Mouse (Mus musculus) heart, postnatal 0 days (tissue): ENCODE measurements around the gene Slc25a35. TPM values are rescaled to one million over a fixed set of nuclear protein-coding genes. Genes with fewer than 3 reads are reported as not detected.

Experiments
- ATAC-seq: fragments of 200-750 bp; cut with Nextera tagmentation; 2 replicates; pipeline ENCODE4 v1.8.0; 2017; ENCODE audit warnings: low read depth, moderate number of reproducible peaks, moderate library complexity; ENCODE audit not compliant: insufficient read depth
- DNase-seq: peaks from one replicate; pipeline ENCODE4 v3.0.0-alpha.2; 2016; ENCODE audit warnings: low spot score
- H3K27ac ChIP-seq: fragments of 300-500 bp; sonication (generic); 2 replicates; pipeline ENCODE4 v1.5.1; 2014; ENCODE audit warnings: low read depth, mild to moderate bottlenecking
- H3K27me3 ChIP-seq: fragments of 300-500 bp; sonication (generic); 2 replicates; pipeline ENCODE4 v1.6.1; 2014; ENCODE audit warnings: low read length, mixed read lengths; ENCODE audit not compliant: control insufficient read depth, insufficient read depth
- H3K36me3 ChIP-seq: fragments of 300-500 bp; sonication (generic); replicated peaks from 2 replicates; pipeline ENCODE4 v1.6.1; 2014; ENCODE audit warnings: low read length, mixed read lengths; ENCODE audit not compliant: control insufficient read depth, insufficient read depth
- H3K4me1 ChIP-seq: fragments of 300-500 bp; sonication (generic); 2 replicates; pipeline ENCODE4 v1.6.1; 2014; ENCODE audit warnings: antibody characterized with exemption; ENCODE audit not compliant: control insufficient read depth, insufficient read depth
- H3K4me2 ChIP-seq: fragments of 300-500 bp; sonication (generic); 2 replicates; pipeline ENCODE4 v1.6.1; 2014; ENCODE audit warnings: low read depth, mild to moderate bottlenecking, low read length, moderate library complexity
- H3K4me3 ChIP-seq: fragments of 300-500 bp; sonication (generic); 2 replicates; pipeline ENCODE4 v1.5.1; 2014; ENCODE audit warnings: low read depth, low read length
- H3K9ac ChIP-seq: fragments of 300-500 bp; sonication (generic); replicated peaks from 2 replicates; pipeline ENCODE4 v1.6.1; 2014; ENCODE audit warnings: low read depth, low read length, mixed read lengths
- H3K9me3 ChIP-seq: fragments of 300-500 bp; sonication (generic); replicated peaks from 2 replicates; pipeline ENCODE4 v1.6.1; 2016; ENCODE audit warnings: low read length; ENCODE audit not compliant: control insufficient read depth
- CTCF ChIP-seq: IDR thresholded peaks from 2 replicates; pipeline ENCODE4 v1.5.1; 2016; ENCODE audit warnings: antibody characterized with exemption, control low read depth, low read depth
- EP300 ChIP-seq: IDR thresholded peaks from 2 replicates; pipeline ENCODE4 v1.6.1; 2016; ENCODE audit warnings: antibody characterized with exemption, low read depth
- WGBS: fragments of 180-500 bp; shearing (Covaris S2); extraction: QIAGEN DNeasy Blood & Tissue Kit; methylation state at CpG from one replicate; pipeline ENCODE4 v1.1.7; 2014; 5-methylcytosine and 5-hydroxymethylcytosine counted together
- polyA plus RNA-seq: library from polyadenylated mRNA; unstranded; fragments of >200 nt; fragmentation: Nextera tagmentation; extraction: Ambion mirVana; gene quantifications from 2 replicates; pipeline ENCODE4 v1.2.1, GENCODE M21; 2015
- total RNA-seq: library from RNA; depleted of rRNA; stranded (reverse); fragments of >200 nt; gene quantifications from 2 replicates; pipeline ENCODE4 v1.2.3, GENCODE M21; 2014; ENCODE audit warnings: low replicate concordance; rRNA removed

The Slc25a35 gene
- total RNA-seq (0.70 and 3.6 TPM in 2 replicates), polyA plus RNA-seq (1.9 and 2.0 TPM in 2 replicates)

GRCm38 (mm10) chr11:68967337-68968282 is at the start of gene Slc25a35:
Slc25a35 (plus strand) TSS chr11:68968131.
- Histone ChIP-seq H3K9me3 (no peaks in the 10 kb centered on the region), H3K4me3 (peak within 1 kb of the TSS; percentile 60), H3K36me3 (no peaks in the 10 kb centered on the region), H3K4me2 (peak within 1 kb of the TSS; percentile 78), H3K9ac (peak within 1 kb of the TSS; percentile 44), H3K27ac (no peak within 1 kb of the TSS), H3K27me3 (no peaks in the 10 kb centered on the region), H3K4me1 (peaks cover 23% of the 10 kb centered on the region)
- ATAC-seq (peak; percentile 87), DNase-seq (peak; percentile 90)
- peak; percentile 26 for TF ChIP-seq CTCF
- TF ChIP-seq EP300 = no peak
- WGBS = 1% methylated on average over 47 of the region's 50 CpGs

- DNase-seq (no peak), ATAC-seq (no peak)
- Histone ChIP-seq H3K27ac (no peak overlapping the region), H3K9ac (no peak overlapping the region), H3K27me3 (no peaks in the 10 kb centered on the region), H3K4me3 (no peak overlapping the region), H3K9me3 (no peaks in the 10 kb centered on the region), H3K4me2 (no peak overlapping the region), H3K36me3 (no peaks in the 10 kb centered on the region), H3K4me1 (no peaks in the 10 kb centered on the region)
- TF ChIP-seq EP300 (no peak), CTCF (no peak)
- WGBS = 60% methylated on average over 3 of the region's 3 CpGs
Observed at GRCm38 (mm10) chr11:68923191-68923590, 44.7 kb upstream of the Slc25a35 start.

GRCm38 (mm10) chr11:68924749-68925148 is 43.2 kb upstream of the Slc25a35 start:
- DNase-seq = no peak
- Histone ChIP-seq H3K9me3 (no peaks in the 10 kb centered on the region), H3K4me2 (no peak overlapping the region), H3K4me1 (no peaks in the 10 kb centered on the region), H3K27ac (no peak overlapping the region), H3K9ac (no peak overlapping the region), H3K27me3 (no peaks in the 10 kb centered on the region), H3K36me3 (no peaks in the 10 kb centered on the region), H3K4me3 (no peak overlapping the region)
- TF ChIP-seq CTCF (no peak), EP300 (no peak)
- no peak for ATAC-seq
- 83% methylated on average over 2 of the region's 2 CpGs for WGBS

GRCm38 (mm10) chr11:68926981-68927380 is 41.0 kb upstream of the Slc25a35 start, which contains the start of gene Odf4:
Odf4 (minus strand) TSS chr11:68927081.
- no peaks in the 10 kb centered on the region for H3K27me3 ChIP-seq
- 78% methylated on average over 3 of the region's 3 CpGs for WGBS
- no peak within 1 kb of the TSS for H3K4me2 ChIP-seq
- TF ChIP-seq EP300 = no peak
- no peak for TF ChIP-seq CTCF
- H3K9ac ChIP-seq = no peak within 1 kb of the TSS
- ATAC-seq (no peak), DNase-seq (no peak)
- H3K27ac ChIP-seq = no peak within 1 kb of the TSS
- no peak within 1 kb of the TSS for H3K4me3 ChIP-seq
- H3K9me3 ChIP-seq = no peaks in the 10 kb centered on the region
- H3K4me1 ChIP-seq = no peaks in the 10 kb centered on the region
- H3K36me3 ChIP-seq = no peaks in the 10 kb centered on the region

- DNase-seq (no peak), ATAC-seq (no peak)
- WGBS = 69% methylated on average over 6 of the region's 6 CpGs
- Histone ChIP-seq H3K27ac (no peak overlapping the region), H3K9me3 (no peaks in the 10 kb centered on the region), H3K9ac (no peak overlapping the region), H3K4me3 (no peak overlapping the region), H3K4me2 (no peak overlapping the region), H3K4me1 (no peaks in the 10 kb centered on the region), H3K27me3 (no peaks in the 10 kb centered on the region), H3K36me3 (no peaks in the 10 kb centered on the region)
- no peak for TF ChIP-seq CTCF
- TF ChIP-seq EP300 = no peak
Observed at GRCm38 (mm10) chr11:68929947-68930346, 38.0 kb upstream of the Slc25a35 start.
